ENCODE assay signal across 24 mouse cellular contexts in the genomic region with DNA sequence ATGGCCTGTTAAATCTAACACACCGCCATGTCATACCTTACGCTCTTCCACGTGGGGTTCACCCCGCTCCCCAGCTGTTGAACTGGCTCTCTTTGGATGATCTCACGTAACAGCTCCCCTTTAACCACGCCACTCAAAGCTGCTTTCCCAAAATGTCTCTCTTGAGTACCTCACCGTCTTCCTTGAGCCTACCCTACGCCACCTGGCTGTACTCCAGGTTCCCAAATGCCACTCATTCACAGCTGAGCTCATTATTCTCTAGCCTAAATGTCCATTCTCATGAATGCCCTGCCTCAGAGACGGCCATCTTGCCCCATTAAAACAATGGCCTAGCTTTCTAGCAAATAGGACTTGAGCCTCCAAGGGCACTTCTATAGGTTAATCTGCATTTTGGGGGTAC.
DNase-seq lines count a peak whose midpoint lies in the region; ATAC-seq and TF ChIP-seq lines count a peak whose summit lies in the region.
"Had no signal": no experiment of that assay in that cellular context is flagged by ENCODE, and none has a peak within 500 bp of the region (broad histone marks: within the 10 kb centered on the region; RNA-seq: fewer than 3 reads in every experiment).

No protein-coding gene starts in this region.

- DNase-seq in cerebellum, postnatal 10 days, result peak; percentile 75
- no peak for DNase-seq in cerebellum, adult 2 months
- no peak for DNase-seq in forebrain, postnatal 0 days
- DNase-seq in forebrain, embryonic 10.5 days (ENCODE audit: extremely low spot score, low spot score), result no peak
- DNase-seq in left cerebral cortex, postnatal 4 days, result peak; percentile 52
- DNase-seq in left cerebral cortex, adult 11 months (ENCODE audit: low spot score), result no peak
- DNase-seq: adrenal gland, adult 8-10 months; adrenal gland, postnatal 25 days; cerebellum, adult 8-10 months; gastrocnemius, postnatal 10 days; gastrocnemius, postnatal 36 days; heart, adult 2 months; heart, postnatal 14 days; heart, postnatal 4 days had no signal

- no peak overlapping the region for H3K9ac ChIP-seq in forebrain, postnatal 0 days
- H3K9ac ChIP-seq: embryonic facial prominence, embryonic 12.5 days; embryonic facial prominence, embryonic 15.5 days; forebrain, embryonic 13.5 days; heart, embryonic 13.5 days; hindbrain, embryonic 14.5 days had no signal

- H3K27ac ChIP-seq in cerebellum, adult 2 months (ENCODE audit: insufficient read depth, low read length), result no peak overlapping the region
- 0 out of 2 replicates have a peak overlapping the region, but pooled peaks have one; percentile 17 for H3K27ac ChIP-seq in forebrain, postnatal 0 days (ENCODE audit: low read depth, low read length)
- H3K27ac ChIP-seq in forebrain, embryonic 10.5 days, result no peak overlapping the region
- H3K27ac ChIP-seq: embryonic facial prominence, embryonic 12.5 days; embryonic facial prominence, embryonic 15.5 days; forebrain, embryonic 13.5 days; heart, adult 2 months; heart, embryonic 10.5 days; heart, embryonic 13.5 days; hindbrain, embryonic 14.5 days; hindbrain, postnatal 0 days had no signal

- H3K4me3 ChIP-seq in cerebellum, adult 2 months (replicated peaks; ENCODE audit: insufficient read depth, low read depth, low read length), result no peak overlapping the region
- H3K4me3 ChIP-seq in forebrain, postnatal 0 days (ENCODE audit: low read depth, low read length), result no peak overlapping the region
- no peak overlapping the region for H3K4me3 ChIP-seq in forebrain, embryonic 10.5 days
- H3K4me3 ChIP-seq: embryonic facial prominence, embryonic 12.5 days; embryonic facial prominence, embryonic 15.5 days; forebrain, embryonic 13.5 days; heart, adult 2 months; heart, embryonic 10.5 days; heart, embryonic 13.5 days had no signal

- no peaks in the 10 kb centered on the region for H3K27me3 ChIP-seq in cerebellum, adult 2 months (ENCODE audit: control insufficient read depth, insufficient read depth, low read length)
- no peaks in the 10 kb centered on the region for H3K27me3 ChIP-seq in forebrain, postnatal 0 days (ENCODE audit: insufficient read depth, low read length)
- peaks cover 15% of the 10 kb centered on the region; the same call in 1 of the 2 replicates for H3K27me3 ChIP-seq in forebrain, embryonic 10.5 days (ENCODE audit: poor library complexity, severe bottlenecking)
- H3K27me3 ChIP-seq: embryonic facial prominence, embryonic 12.5 days; embryonic facial prominence, embryonic 15.5 days; forebrain, embryonic 13.5 days; heart, embryonic 13.5 days had no signal

- no peak overlapping the region for H3K4me2 ChIP-seq in forebrain, postnatal 0 days (ENCODE audit: low read depth)
- H3K4me2 ChIP-seq: embryonic facial prominence, embryonic 12.5 days; embryonic facial prominence, embryonic 15.5 days; forebrain, embryonic 13.5 days; heart, embryonic 13.5 days; hindbrain, embryonic 14.5 days had no signal

- TF ChIP-seq CTCF in cerebellum, adult 2 months (IDR thresholded peaks at IDR 0.05; ENCODE audit: borderline replicate concordance, insufficient read depth, low read depth, low read length), result no peak
- TF ChIP-seq CTCF in forebrain, postnatal 0 days (IDR thresholded peaks at IDR 0.05; ENCODE audit: low read depth), result no peak

- intact Hi-C loops in left cerebral cortex, postnatal 4 days (cut with DNase I), result no loop called here

- WGBS in cerebellum, adult 2 months, result 71% methylated on average over 9 of the region's 9 CpGs
- WGBS in forebrain, postnatal 0 days, result 67% methylated on average over 9 of the region's 9 CpGs
- WGBS in forebrain, embryonic 10.5 days, result 96% methylated on average over 9 of the region's 9 CpGs

- ATAC-seq in forebrain, postnatal 0 days, result no peak
- ATAC-seq: activated CD4-positive, CD25-positive, alpha-beta regulatory T cell, adult 4 months; forebrain, embryonic 13.5 days; hindbrain, postnatal 0 days; inflammation-experienced regulatory T-cells, adult 6 months; intestine, embryonic 16.5 days had no signal

- peaks cover 6% of the 10 kb centered on the region; the same call in 1 of the 2 replicates for H3K36me3 ChIP-seq in forebrain, postnatal 0 days (ENCODE audit: insufficient read depth)
- peaks cover 3% of the 10 kb centered on the region; the same call in 1 of the 2 replicates for H3K36me3 ChIP-seq in forebrain, embryonic 10.5 days (replicated peaks)
- H3K36me3 ChIP-seq: embryonic facial prominence, embryonic 12.5 days; embryonic facial prominence, embryonic 15.5 days; heart, embryonic 10.5 days; heart, embryonic 13.5 days had no signal

- TF ChIP-seq POLR2A in cerebellum, adult 2 months (IDR thresholded peaks at IDR 0.05; ENCODE audit: borderline replicate concordance, insufficient read depth, low read length), result no peak

- peaks cover 19% of the 10 kb centered on the region for H3K4me1 ChIP-seq in cerebellum, adult 2 months (ENCODE audit: control insufficient read depth, insufficient read depth, low read length)
- H3K4me1 ChIP-seq in forebrain, postnatal 0 days (ENCODE audit: insufficient read depth), result peaks cover 22% of the 10 kb centered on the region
- peaks cover 70% of the 10 kb centered on the region for H3K4me1 ChIP-seq in forebrain, embryonic 10.5 days

- no peaks in the 10 kb centered on the region for H3K9me3 ChIP-seq in forebrain, postnatal 0 days (ENCODE audit: low read length)
- H3K9me3 ChIP-seq in forebrain, embryonic 10.5 days, result no peaks in the 10 kb centered on the region
- H3K9me3 ChIP-seq: embryonic facial prominence, embryonic 12.5 days; embryonic facial prominence, embryonic 15.5 days; forebrain, embryonic 13.5 days; heart, embryonic 10.5 days; heart, embryonic 13.5 days had no signal

Comparison
In these comparisons a context has a peak if more than half of its experiments do, and no peak if none do; other contexts are left out.
1. DNase-seq: peak in cerebellum, postnatal 10 days (2 of 2) and left cerebral cortex, postnatal 4 days (single experiment); none in cerebellum, adult 2 months (0 of 2), forebrain, postnatal 0 days (single experiment), forebrain, embryonic 10.5 days (single experiment) and left cerebral cortex, adult 11 months (single experiment).